Mouse (Mus musculus) heart, postnatal 0 days (tissue): ENCODE measurements at regions not wholly inside any gene's neighbourhood (a gene's known extent, or its start where the extent isn't known, plus 50 kb on each side); places are given as distances from the start of the nearest gene placed in this dataset.

Source experiments
- ATAC-seq: fragments of 200-750 bp; cut with Nextera tagmentation; 2 replicates; pipeline ENCODE4 v1.8.0; 2017; ENCODE audit warnings: low read depth, moderate number of reproducible peaks, moderate library complexity; ENCODE audit not compliant: insufficient read depth
- DNase-seq: peaks from one replicate; pipeline ENCODE4 v3.0.0-alpha.2; 2016; ENCODE audit warnings: low spot score
- H3K27ac ChIP-seq: fragments of 300-500 bp; sonication (generic); 2 replicates; pipeline ENCODE4 v1.5.1; 2014; ENCODE audit warnings: low read depth, mild to moderate bottlenecking
- H3K27me3 ChIP-seq: fragments of 300-500 bp; sonication (generic); 2 replicates; pipeline ENCODE4 v1.6.1; 2014; ENCODE audit warnings: low read length, mixed read lengths; ENCODE audit not compliant: control insufficient read depth, insufficient read depth
- H3K36me3 ChIP-seq: fragments of 300-500 bp; sonication (generic); replicated peaks from 2 replicates; pipeline ENCODE4 v1.6.1; 2014; ENCODE audit warnings: low read length, mixed read lengths; ENCODE audit not compliant: control insufficient read depth, insufficient read depth
- H3K4me1 ChIP-seq: fragments of 300-500 bp; sonication (generic); 2 replicates; pipeline ENCODE4 v1.6.1; 2014; ENCODE audit warnings: antibody characterized with exemption; ENCODE audit not compliant: control insufficient read depth, insufficient read depth
- H3K4me2 ChIP-seq: fragments of 300-500 bp; sonication (generic); 2 replicates; pipeline ENCODE4 v1.6.1; 2014; ENCODE audit warnings: low read depth, mild to moderate bottlenecking, low read length, moderate library complexity
- H3K4me3 ChIP-seq: fragments of 300-500 bp; sonication (generic); 2 replicates; pipeline ENCODE4 v1.5.1; 2014; ENCODE audit warnings: low read depth, low read length
- H3K9ac ChIP-seq: fragments of 300-500 bp; sonication (generic); replicated peaks from 2 replicates; pipeline ENCODE4 v1.6.1; 2014; ENCODE audit warnings: low read depth, low read length, mixed read lengths
- H3K9me3 ChIP-seq: fragments of 300-500 bp; sonication (generic); replicated peaks from 2 replicates; pipeline ENCODE4 v1.6.1; 2016; ENCODE audit warnings: low read length; ENCODE audit not compliant: control insufficient read depth
- CTCF ChIP-seq: IDR thresholded peaks from 2 replicates; pipeline ENCODE4 v1.5.1; 2016; ENCODE audit warnings: antibody characterized with exemption, control low read depth, low read depth
- EP300 ChIP-seq: IDR thresholded peaks from 2 replicates; pipeline ENCODE4 v1.6.1; 2016; ENCODE audit warnings: antibody characterized with exemption, low read depth
- WGBS: fragments of 180-500 bp; shearing (Covaris S2); extraction: QIAGEN DNeasy Blood & Tissue Kit; methylation state at CpG from one replicate; pipeline ENCODE4 v1.1.7; 2014; 5-methylcytosine and 5-hydroxymethylcytosine counted together

DNA sequence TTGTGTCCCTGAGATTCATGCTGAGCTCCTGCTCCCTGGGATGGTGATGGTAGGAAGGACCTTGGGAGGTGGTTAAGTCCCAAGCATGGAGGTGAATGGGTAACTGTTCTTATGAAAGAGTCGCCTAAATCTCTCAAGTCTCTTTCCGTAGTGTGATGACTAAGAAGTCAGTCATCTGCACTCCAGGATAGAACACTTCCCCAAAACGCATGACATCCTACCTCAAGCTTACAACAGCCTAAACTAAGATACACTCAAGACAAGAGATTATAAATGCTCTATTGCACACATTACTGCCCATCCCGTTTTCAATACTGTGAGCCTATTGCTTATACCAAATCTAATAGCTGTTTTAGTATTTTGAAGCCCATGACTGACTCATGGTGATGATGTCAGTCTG is 162.3 kb upstream of the Slc7a11 start:
- 86% methylated on average over 4 of the region's 4 CpGs for WGBS
- Histone ChIP-seq H3K9me3 (no peaks in the 10 kb centered on the region), H3K27me3 (no peaks in the 10 kb centered on the region), H3K4me1 (no peaks in the 10 kb centered on the region), H3K36me3 (no peaks in the 10 kb centered on the region), H3K4me3 (no peak overlapping the region), H3K4me2 (no peak overlapping the region), H3K27ac (no peak overlapping the region), H3K9ac (no peak overlapping the region)
- ATAC-seq (no peak), DNase-seq (no peak)
- TF ChIP-seq EP300 (no peak), CTCF (no peak)

GRCm38 (mm10) chr3:50603182-50603581 is 159.8 kb upstream of the Slc7a11 start:
- no peak for ATAC-seq

GRCm38 (mm10) chr3:50595732-50596131 is 152.3 kb upstream of the Slc7a11 start:
- peaks cover 11% of the 10 kb centered on the region; the same call in 1 of the 2 replicates for H3K9me3 ChIP-seq
- DNase-seq: no peak
- no peak for ATAC-seq
- no peaks in the 10 kb centered on the region for H3K36me3 ChIP-seq
- H3K4me3 ChIP-seq: no peak overlapping the region
- no peaks in the 10 kb centered on the region for H3K27me3 ChIP-seq
- TF ChIP-seq EP300 (no peak), CTCF (no peak)
- H3K4me2 ChIP-seq: no peak overlapping the region
- no peak overlapping the region for H3K9ac ChIP-seq
- no peak overlapping the region for H3K27ac ChIP-seq
- no peaks in the 10 kb centered on the region for H3K4me1 ChIP-seq
- 92% methylated on average over 1 of the region's 1 CpGs for WGBS

More at GRCm38 (mm10) chr3:50603182-50603581, 159.8 kb upstream of the Slc7a11 start:
- TF ChIP-seq EP300 (no peak), CTCF (no peak)
- 69% methylated on average over 7 of the region's 7 CpGs for WGBS
- Histone ChIP-seq H3K4me3 (no peak overlapping the region), H3K27ac (no peak overlapping the region), H3K4me2 (no peak overlapping the region), H3K9ac (no peak overlapping the region), H3K36me3 (no peaks in the 10 kb centered on the region), H3K27me3 (no peaks in the 10 kb centered on the region), H3K9me3 (no peaks in the 10 kb centered on the region), H3K4me1 (no peaks in the 10 kb centered on the region)
- DNase-seq: no peak

- TF ChIP-seq CTCF: no peak
- WGBS: 98% methylated on average over 1 of the region's 1 CpGs
- Histone ChIP-seq H3K4me2 (no peak overlapping the region), H3K27me3 (no peaks in the 10 kb centered on the region), H3K4me1 (no peaks in the 10 kb centered on the region), H3K9me3 (no peaks in the 10 kb centered on the region), H3K27ac (no peak overlapping the region), H3K4me3 (no peak overlapping the region), H3K9ac (no peak overlapping the region), H3K36me3 (no peaks in the 10 kb centered on the region)
- ATAC-seq: no peak
- no peak for DNase-seq
Observed at GRCm38 (mm10) chr3:50584323-50584722, 140.9 kb upstream of the Slc7a11 start.

DNA sequence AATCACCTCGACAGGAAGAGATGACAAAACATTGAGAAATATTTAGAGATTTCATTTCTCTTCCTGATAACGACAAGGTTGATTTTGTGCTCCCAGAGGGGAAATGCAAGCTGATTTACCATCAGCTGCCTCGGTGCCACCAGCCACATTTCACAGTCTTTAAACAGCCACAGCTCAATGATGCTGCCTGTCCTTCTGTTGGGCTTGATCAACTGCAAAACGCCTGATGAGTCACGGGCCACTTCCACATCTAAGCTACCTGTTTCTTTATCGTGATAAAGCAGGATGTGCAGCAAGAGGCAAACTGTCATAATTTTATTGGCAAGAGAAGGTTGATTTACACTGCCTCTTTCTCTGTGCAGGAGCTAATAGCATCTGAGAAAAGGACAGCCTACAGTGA is 140.1 kb upstream of the Slc7a11 start:
- no peaks in the 10 kb centered on the region for H3K36me3 ChIP-seq
- no peaks in the 10 kb centered on the region for H3K27me3 ChIP-seq
- TF ChIP-seq CTCF (no peak), EP300 (no peak)
- H3K4me2 ChIP-seq: no peak overlapping the region
- H3K4me3 ChIP-seq: no peak overlapping the region
- H3K9me3 ChIP-seq: no peaks in the 10 kb centered on the region
- ATAC-seq (no peak), DNase-seq (no peak)
- no peak overlapping the region for H3K27ac ChIP-seq
- no peak overlapping the region for H3K9ac ChIP-seq
- H3K4me1 ChIP-seq: no peaks in the 10 kb centered on the region
- 66% methylated on average over 6 of the region's 6 CpGs for WGBS

- H3K27me3 ChIP-seq: no peaks in the 10 kb centered on the region
- no peak overlapping the region for H3K9ac ChIP-seq
- 92% methylated on average over 9 of the region's 9 CpGs for WGBS
- H3K4me2 ChIP-seq: no peak overlapping the region
- no peak overlapping the region for H3K27ac ChIP-seq
- ATAC-seq (no peak), DNase-seq (no peak)
- no peaks in the 10 kb centered on the region for H3K4me1 ChIP-seq
- TF ChIP-seq CTCF (no peak), EP300 (no peak)
- 0 out of 2 replicates have a peak, but pooled peaks cover 3% of the 10 kb centered on the region for H3K9me3 ChIP-seq
- no peaks in the 10 kb centered on the region for H3K36me3 ChIP-seq
- no peak overlapping the region for H3K4me3 ChIP-seq
Observed at GRCm38 (mm10) chr3:50574388-50574787, 131.0 kb upstream of the Slc7a11 start.
